Mouse (Mus musculus) lung, postnatal 4 days (tissue): ENCODE measurements around the gene Gm4884.
"Not testable (repeated sequence)": the region's sequence is repeated elsewhere in the genome, so short reads cannot be mapped to it uniquely, and the experiment has no call there.

ENCODE experiments used
- DNase-seq, 2 experiments: peaks; one replicate each; pipeline ENCODE4 v3.0.0; 2021

The Gm4884 gene

GRCm38 (mm10) chr7:41032419-41032818, at the start of gene Gm4884:
TSS of gene Gm4884 (plus strand) at chr7:41032719.
- not testable (repeated sequence) for DNase-seq

- no peak for DNase-seq
Measured at GRCm38 (mm10) chr7:40987243-40987642, 45.3 kb upstream of the Gm4884 start, which contains the start of gene 4930433I11Rik. TSS of gene 4930433I11Rik (plus strand) at chr7:40987543.

- not testable (repeated sequence) for DNase-seq
Measured at GRCm38 (mm10) chr7:41044058-41044457, 11.5 kb downstream of the Gm4884 start.
